Comparison of ENCODE assay signal across 23 mouse cellular contexts in the genomic region with DNA sequence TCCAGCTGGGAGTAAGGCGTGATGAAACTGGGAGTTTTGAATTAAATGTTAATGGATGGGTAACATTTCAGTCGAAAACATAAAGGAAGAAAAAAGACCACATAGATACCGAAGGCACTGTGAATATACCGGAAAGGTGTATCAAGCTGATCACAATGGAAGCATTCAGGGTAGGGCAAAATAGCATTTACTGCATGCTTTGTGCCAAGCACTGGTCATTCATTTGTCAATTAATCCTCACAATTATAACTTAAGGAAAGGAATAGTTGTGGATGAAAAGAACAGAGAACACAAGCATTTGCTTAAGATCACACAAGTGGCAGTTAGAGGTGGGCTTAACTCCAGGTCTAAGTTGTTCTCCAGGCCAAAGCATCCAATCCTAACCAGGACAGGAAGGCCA. TPM values are rescaled to one million over a fixed set of nuclear protein-coding genes. Genes with fewer than 3 reads are reported as not detected.
DNase-seq lines count a peak whose midpoint lies in the region; ATAC-seq lines count a peak whose summit lies in the region.
"Had no signal": no experiment of that assay in that cellular context is flagged by ENCODE, and none has a peak within 500 bp of the region (broad histone marks: within the 10 kb centered on the region; RNA-seq: fewer than 3 reads in every experiment).

No protein-coding gene starts in this region.

- H3K27ac ChIP-seq in forebrain, embryonic 14.5 days (ENCODE audit: low read depth, low read length), result no peak overlapping the region
- H3K27ac ChIP-seq in forebrain, embryonic 10.5 days, result no peak overlapping the region
- no peak overlapping the region for H3K27ac ChIP-seq in heart, embryonic 11.5 days (ENCODE audit: low read depth, low read length)

- H3K9me3 ChIP-seq in forebrain, embryonic 14.5 days (replicated peaks; ENCODE audit: control insufficient read depth, low read length), result no peaks in the 10 kb centered on the region
- H3K9me3 ChIP-seq in forebrain, embryonic 10.5 days, result no peaks in the 10 kb centered on the region
- no peaks in the 10 kb centered on the region for H3K9me3 ChIP-seq in heart, embryonic 11.5 days (replicated peaks; ENCODE audit: control insufficient read depth, low read length)
- H3K9me3 ChIP-seq: G1E had no signal

- WGBS in forebrain, embryonic 14.5 days, result 18% methylated on average over 4 of the region's 4 CpGs
- 56% methylated on average over 4 of the region's 4 CpGs for WGBS in forebrain, embryonic 10.5 days
- 82% methylated on average over 4 of the region's 4 CpGs for WGBS in heart, embryonic 11.5 days (ENCODE audit: insufficient replicate concordance)

- H3K9ac ChIP-seq in forebrain, embryonic 14.5 days (ENCODE audit: low read length), result no peak overlapping the region
- no peak overlapping the region for H3K9ac ChIP-seq in heart, embryonic 11.5 days (ENCODE audit: low read depth, low read length)

- no peak overlapping the region for H3K4me3 ChIP-seq in forebrain, embryonic 14.5 days (ENCODE audit: low read depth, low read length)
- H3K4me3 ChIP-seq in forebrain, embryonic 10.5 days, result no peak overlapping the region
- H3K4me3 ChIP-seq in heart, embryonic 11.5 days (ENCODE audit: low read depth, low read length), result no peak overlapping the region

- H3K36me3 ChIP-seq in forebrain, embryonic 14.5 days (ENCODE audit: control insufficient read depth, insufficient read depth, low read length), result no peaks in the 10 kb centered on the region
- H3K36me3 ChIP-seq in forebrain, embryonic 10.5 days (replicated peaks), result no peaks in the 10 kb centered on the region
- H3K36me3 ChIP-seq in heart, embryonic 11.5 days (ENCODE audit: control insufficient read depth, insufficient read depth, low read length), result no peaks in the 10 kb centered on the region
- H3K36me3 ChIP-seq: G1E had no signal

- no peaks in the 10 kb centered on the region for H3K4me1 ChIP-seq in forebrain, embryonic 14.5 days (ENCODE audit: control insufficient read depth, insufficient read depth, low read length)
- peaks cover 8% of the 10 kb centered on the region; the same call in 1 of the 2 replicates for H3K4me1 ChIP-seq in forebrain, embryonic 10.5 days
- H3K4me1 ChIP-seq in heart, embryonic 11.5 days (ENCODE audit: control insufficient read depth, insufficient read depth, low read length), result no peaks in the 10 kb centered on the region

- H3K4me2 ChIP-seq in forebrain, embryonic 14.5 days (ENCODE audit: low read length), result no peak overlapping the region
- H3K4me2 ChIP-seq in heart, embryonic 11.5 days, result no peak overlapping the region

- ATAC-seq in forebrain, embryonic 14.5 days, result no peak
- ATAC-seq in heart, embryonic 11.5 days (replicated peaks; ENCODE audit: insufficient number of reproducible peaks, low FRiP score, low TSS enrichment), result no peak
- ATAC-seq: activated CD4-positive, CD25-positive, alpha-beta regulatory T cell, adult 4 months; CD4-positive, CD25-positive, alpha-beta regulatory T cell, adult 4 months; Patski had no signal

- DNase-seq in forebrain, embryonic 14.5 days (ENCODE audit: low spot score), result peak; percentile 42
- DNase-seq in forebrain, embryonic 10.5 days (ENCODE audit: extremely low spot score, low spot score), result no peak
- DNase-seq in R1 (ENCODE audit: low read depth, low spot score) (peak; percentile 74), ZHBTc4 (ENCODE audit: low read depth, low spot score) (peak; percentile 77)
- no peak for DNase-seq in embryo, embryonic 11 days
- DNase-seq: adrenal gland, adult 2 months; adrenal gland, adult 8-10 months; adrenal gland, postnatal 10 days; adrenal gland, postnatal 14 days; adrenal gland, postnatal 25 days; adrenal gland, postnatal 36 days; B cell, adult 2 months; cerebellum, adult 11 months; cerebellum, adult 11-12 months; cerebellum, adult 18-20 months; cerebellum, adult 2 months; cerebellum, adult 8-10 months had no signal

- no peaks in the 10 kb centered on the region for H3K27me3 ChIP-seq in forebrain, embryonic 14.5 days (replicated peaks; ENCODE audit: control insufficient read depth, insufficient read depth, low read length)
- H3K27me3 ChIP-seq in forebrain, embryonic 10.5 days (ENCODE audit: poor library complexity, severe bottlenecking), result 0 out of 2 replicates have a peak, but pooled peaks cover 11% of the 10 kb centered on the region
- no peaks in the 10 kb centered on the region for H3K27me3 ChIP-seq in heart, embryonic 11.5 days (ENCODE audit: control insufficient read depth, insufficient read depth, low read length)
- H3K27me3 ChIP-seq: CH12.LX had no signal

RNA-seq across cellular contexts. Expression of a gene that starts 25.5 kb away (rescaled TPM):
- 28.9 and 30.3 TPM in 2 replicates for polyA plus RNA-seq in forebrain, embryonic 14.5 days (2014; fragmentation: Nextera tagmentation; extraction: Ambion mirVana)
- 24.1 and 24.5 TPM in 2 replicates for polyA plus RNA-seq in forebrain, embryonic 10.5 days (2016; fragmentation: Nextera tagmentation; extraction: Ambion mirVana)
- 9.4 and 9.7 TPM in 2 replicates for polyA plus RNA-seq in heart, embryonic 11.5 days (2014; fragmentation: Nextera tagmentation; extraction: Ambion mirVana)

Comparison
In these comparisons a context has a peak if more than half of its experiments do, and no peak if none do; other contexts are left out.
1. DNase-seq: peak in forebrain, embryonic 14.5 days (single experiment), R1 (single experiment) and ZHBTc4 (single experiment); none in forebrain, embryonic 10.5 days (single experiment) and embryo, embryonic 11 days (single experiment).